Mouse (Mus musculus) CH12F3 (cell line): ENCODE data around the gene Dnajb6.

Experiments used
- in situ Hi-C: fragments of 300-500 bp; cut with MboI; formaldehyde crosslinking; loops from 2 replicates; pipeline ENCODE4 v1.14.3; 2020; ENCODE audit warnings: low sequenced_read_pairs

Dnajb6 gene

GRCm38 (mm10) chr5:29845038-29845437 lies 109.5 kb downstream of the Dnajb6 start:
- in situ Hi-C loops: no loop called here

GRCm38 (mm10) chr5:29847494-29847893 lies 112.0 kb downstream of the Dnajb6 start:
- in situ Hi-C loops: no loop called here

GRCm38 (mm10) chr5:29848091-29848490 lies 112.6 kb downstream of the Dnajb6 start:
- in situ Hi-C loops: no loop called here

GRCm38 (mm10) chr5:29852376-29852775 lies 116.9 kb downstream of the Dnajb6 start:
- in situ Hi-C loops: no loop called here

GRCm38 (mm10) chr5:29853035-29853434 lies 117.5 kb downstream of the Dnajb6 start:
- in situ Hi-C loops: no loop called here

GRCm38 (mm10) chr5:29854376-29854775 lies 118.9 kb downstream of the Dnajb6 start:
- in situ Hi-C loops: no loop called here

GRCm38 (mm10) chr5:29854971-29855370 lies 119.5 kb downstream of the Dnajb6 start:
- in situ Hi-C loops: no loop called here

- in situ Hi-C loops: no loop called here
Measured at GRCm38 (mm10) chr5:29861522-29861921, 126.0 kb downstream of the Dnajb6 start.

- in situ Hi-C loops: no loop called here
Measured at GRCm38 (mm10) chr5:29862388-29862787, 126.9 kb downstream of the Dnajb6 start.

GRCm38 (mm10) chr5:29864291-29864737 lies 128.8 kb downstream of the Dnajb6 start:
- in situ Hi-C loops: no loop called here

- in situ Hi-C loops: no loop called here
Measured at GRCm38 (mm10) chr5:29864994-29865393, 129.5 kb downstream of the Dnajb6 start.
